Mouse (Mus musculus) mouse trophoblast stem cell (cell line): ENCODE measurements at regions not wholly inside any gene's neighbourhood (a gene's known extent, or its start where the extent isn't known, plus 50 kb on each side); places are given as distances from the start of the nearest gene placed in this dataset.

Experiments
- in situ Hi-C, 2 experiments: fragments of 300-500 bp; cut with MseI, MboI; formaldehyde crosslinking; loops; 2 replicates in 1 of 2; 3 replicates in 1 of 2; pipeline ENCODE4 v1.15.1; 2025

- in situ Hi-C loops = loop anchor here in 1 of 2 experiments (10.0 kb wide), 1 partner anchor 58 kb away; no protein-coding TSS in a partner anchor
Measured at GRCm38 (mm10) chr4:9046436-9046835, 807.6 kb upstream of the Car8 start.

- in situ Hi-C loops = loop anchor here in 1 of 2 experiments (10.0 kb wide), 1 partner anchor 59 kb away; no protein-coding TSS in a partner anchor
Measured at GRCm38 (mm10) chr4:9046030-9046429, 807.2 kb upstream of the Car8 start.

GRCm38 (mm10) chr4:9036005-9036404, 797.2 kb upstream of the Car8 start:
- in situ Hi-C loops = no loop called here

DNA sequence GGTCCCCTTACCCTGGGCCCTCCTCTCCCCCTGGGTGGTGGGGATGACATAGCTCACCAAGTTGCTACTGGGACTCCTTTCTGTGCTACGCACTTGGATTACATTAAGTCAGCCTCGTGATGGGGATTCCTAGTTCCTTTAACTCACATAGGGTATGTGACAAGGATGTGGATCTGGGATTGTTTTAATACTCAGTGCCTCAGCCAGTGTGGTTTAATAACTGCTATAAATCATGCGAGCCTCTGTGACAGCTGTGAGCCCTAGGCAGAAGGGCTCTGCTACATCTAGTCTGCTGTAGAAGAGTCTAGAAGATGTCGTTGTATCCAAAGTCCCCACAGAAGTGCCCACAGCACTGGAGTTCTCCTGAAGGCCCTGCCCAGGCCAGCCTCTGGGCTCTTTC, 796.5 kb upstream of the Car8 start:
- in situ Hi-C loops = no loop called here

DNA sequence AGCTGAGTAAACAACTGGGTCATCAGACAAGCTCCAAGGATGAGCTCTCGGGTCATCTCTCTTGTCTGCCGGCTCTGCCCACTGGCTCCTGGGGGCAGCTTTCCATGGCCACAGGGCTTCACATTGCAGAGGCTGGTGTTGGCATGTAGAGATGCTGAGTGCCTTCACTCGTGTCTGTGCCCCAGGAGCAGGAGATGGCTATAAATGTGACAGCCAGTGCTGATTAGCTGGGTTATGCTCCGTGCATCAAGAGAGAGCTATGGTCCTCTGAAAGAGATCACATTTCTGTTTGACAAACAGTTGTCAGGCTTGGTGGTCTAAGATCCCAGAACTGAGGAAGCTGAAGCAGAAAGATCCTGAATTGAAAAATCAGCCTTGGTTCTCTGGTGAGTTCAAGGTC, 795.4 kb upstream of the Car8 start:
- in situ Hi-C loops = no loop called here

DNA sequence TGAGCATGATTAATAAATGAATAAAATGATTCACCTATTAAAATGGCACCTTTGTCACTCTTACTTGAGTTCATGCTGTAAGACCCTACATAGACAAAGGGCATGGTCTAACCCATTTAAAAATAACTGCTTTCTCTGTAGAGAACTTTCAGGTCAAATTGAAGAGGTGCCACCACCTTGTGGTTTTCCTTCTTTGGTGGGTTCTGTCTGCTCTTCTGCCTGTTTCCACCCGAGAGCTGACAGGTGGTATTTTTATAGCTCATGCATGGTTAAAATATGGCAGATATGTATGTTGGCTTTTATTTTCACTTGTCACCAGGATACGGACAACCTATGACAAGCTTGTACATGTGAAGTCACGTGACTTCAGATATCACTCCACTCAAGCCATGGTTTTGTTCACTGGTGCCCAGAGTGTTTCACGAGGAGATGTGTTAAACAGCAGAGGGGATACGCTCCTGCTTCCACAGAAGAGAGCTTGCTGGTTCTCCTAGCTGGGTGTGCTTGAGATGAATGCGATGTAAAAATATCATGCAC, 794.3 kb upstream of the Car8 start:
- in situ Hi-C loops = no loop called here

- in situ Hi-C loops = no loop called here
Measured at GRCm38 (mm10) chr4:9031634-9032033, 792.8 kb upstream of the Car8 start.

GRCm38 (mm10) chr4:9028946-9029345, 790.1 kb upstream of the Car8 start:
- in situ Hi-C loops = no loop called here

DNA sequence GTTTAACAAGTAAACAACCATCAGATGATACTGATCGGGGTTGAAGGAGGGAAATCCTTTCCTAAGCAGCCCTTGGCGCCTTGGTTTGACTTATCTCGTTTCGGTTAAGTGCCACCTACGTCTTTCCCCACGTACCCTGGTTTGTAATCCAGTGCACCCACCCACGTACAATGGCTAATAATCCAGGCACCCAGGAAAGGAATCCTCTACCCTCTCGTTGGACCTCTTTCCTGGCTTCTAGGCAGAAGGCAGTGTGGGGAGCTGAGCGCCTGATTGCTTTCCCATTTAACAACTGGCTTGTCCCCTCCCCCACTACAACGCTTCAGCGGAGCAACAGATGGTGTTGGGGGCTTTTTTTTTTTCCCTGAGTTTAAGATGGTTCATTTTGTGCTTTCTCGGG, 789.6 kb upstream of the Car8 start:
- in situ Hi-C loops = no loop called here

GRCm38 (mm10) chr4:9027798-9028404, 789.1 kb upstream of the Car8 start:
- in situ Hi-C loops = no loop called here

GRCm38 (mm10) chr4:9027383-9027782, 788.5 kb upstream of the Car8 start:
- in situ Hi-C loops = no loop called here

GRCm38 (mm10) chr4:9026841-9027240, 788.0 kb upstream of the Car8 start:
- in situ Hi-C loops = no loop called here

- in situ Hi-C loops = no loop called here
Measured at GRCm38 (mm10) chr4:9025821-9026470, 787.1 kb upstream of the Car8 start.

DNA sequence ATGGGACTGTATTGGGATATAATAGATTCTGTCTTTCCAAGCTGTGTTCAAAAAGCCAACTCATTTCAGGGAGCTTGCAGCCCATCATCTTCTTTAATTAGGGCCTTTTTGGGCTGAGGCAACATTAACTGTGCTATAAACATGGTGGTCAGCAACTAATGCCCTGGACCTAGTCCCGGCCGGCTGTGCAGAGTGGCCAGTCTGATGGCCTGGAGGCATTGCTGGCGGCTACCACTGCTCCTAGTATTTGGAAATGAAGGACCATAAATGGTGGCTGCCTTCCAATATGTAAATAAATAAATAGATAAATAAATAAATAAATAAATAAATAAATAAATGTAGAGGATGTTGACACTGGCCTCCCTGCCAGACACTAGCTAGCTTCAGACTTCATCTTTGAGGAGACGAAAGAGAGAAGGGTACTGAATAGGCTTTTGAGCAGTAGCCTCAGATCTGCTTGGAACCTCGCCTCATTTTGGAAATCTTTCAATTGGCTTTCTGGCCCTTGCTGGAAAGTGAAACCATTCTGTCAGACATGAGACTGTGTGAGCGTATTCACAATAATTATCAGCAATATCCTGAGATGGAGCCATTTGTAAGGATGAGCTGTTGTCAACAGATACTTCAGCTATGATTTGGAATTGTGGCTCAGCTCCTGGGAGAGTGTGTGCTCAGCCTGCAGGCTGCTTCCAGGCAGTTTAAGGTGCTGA, 785.5 kb upstream of the Car8 start:
- in situ Hi-C loops = no loop called here

DNA sequence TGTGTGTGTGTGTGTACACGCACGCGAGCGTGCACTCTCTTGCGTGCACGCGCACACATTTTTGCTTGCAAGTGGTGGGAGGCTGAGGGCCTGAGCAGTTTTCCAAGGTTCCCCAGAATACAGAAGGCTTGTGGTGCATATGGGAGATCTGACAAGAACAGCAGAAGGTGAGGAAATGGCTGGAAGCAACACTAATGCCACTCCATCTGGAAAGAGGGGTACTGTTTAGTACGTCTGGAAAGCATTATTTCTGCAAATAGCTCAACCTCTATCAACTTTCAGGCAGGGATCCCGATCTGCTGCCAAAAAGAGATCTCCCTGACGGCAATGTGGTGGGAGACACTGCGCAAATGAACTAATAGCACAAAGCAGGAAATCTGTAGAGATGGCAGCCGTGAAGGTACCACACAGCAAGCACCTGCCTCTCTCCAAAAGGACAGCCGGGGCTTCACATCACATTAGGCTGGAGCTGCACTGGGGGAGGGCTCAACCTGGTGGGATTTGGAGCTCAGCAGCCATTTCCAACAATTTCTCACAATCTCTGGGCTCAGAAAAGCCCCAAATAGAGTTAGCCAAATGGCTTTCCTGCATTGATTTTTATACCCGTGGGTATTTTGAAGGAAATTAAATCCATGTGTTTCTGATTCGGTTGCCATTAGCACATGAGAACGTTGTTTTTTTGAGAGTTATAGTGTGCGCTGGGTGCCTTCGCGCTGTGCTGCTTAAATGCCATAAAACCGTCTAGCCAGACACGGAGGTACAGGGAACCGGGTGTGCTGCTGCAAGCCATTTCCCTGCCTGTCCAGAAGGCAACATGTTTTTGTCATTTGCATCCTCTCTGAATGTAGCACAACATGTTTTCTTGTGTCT, 780.6 kb upstream of the Car8 start:
- in situ Hi-C loops = no loop called here

DNA sequence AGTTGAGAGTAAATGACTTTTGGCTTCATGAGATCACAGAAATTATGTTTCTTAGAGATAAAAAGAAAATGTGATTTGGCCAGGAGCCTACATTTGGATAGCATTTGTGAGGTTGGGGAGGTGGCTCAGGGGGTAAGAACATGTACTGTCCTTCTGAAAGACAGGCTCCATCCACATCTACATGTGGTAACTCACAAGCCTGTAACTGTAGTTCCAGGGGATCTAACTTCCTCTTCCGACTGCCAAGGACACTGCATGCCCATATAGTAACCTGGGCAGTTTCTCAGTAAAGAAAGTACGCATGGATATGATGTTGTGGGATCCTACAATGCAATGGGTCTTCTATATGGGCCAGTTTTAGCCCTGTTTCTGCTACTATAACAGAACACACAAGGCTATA, 779.4 kb upstream of the Car8 start:
- in situ Hi-C loops = no loop called here

DNA sequence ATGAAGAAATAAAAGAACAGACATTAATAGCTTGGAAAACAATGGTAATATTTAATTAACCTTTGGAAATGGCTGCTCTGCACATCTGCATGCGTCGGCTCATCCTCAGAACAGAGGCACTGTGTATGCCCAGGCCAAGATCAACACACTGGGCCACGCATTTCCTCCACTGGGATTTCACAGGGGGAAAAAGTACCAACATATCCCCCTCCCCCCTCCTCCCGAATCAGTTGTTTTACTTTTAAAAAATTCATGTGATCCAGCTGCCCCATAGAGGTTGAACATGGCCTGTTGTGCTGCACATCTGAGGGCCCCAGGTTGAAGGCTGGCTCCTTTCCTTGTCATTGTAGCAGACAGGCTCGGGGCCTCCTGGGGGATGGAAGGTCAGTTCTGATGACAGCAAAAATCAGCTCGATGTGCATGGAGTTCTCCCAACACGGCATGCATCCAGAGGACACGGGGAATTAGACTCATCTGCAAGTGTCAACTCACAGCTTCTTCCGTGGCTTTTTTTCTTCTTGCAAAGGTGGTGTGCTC, 777.7 kb upstream of the Car8 start:
- in situ Hi-C loops = no loop called here

- in situ Hi-C loops = no loop called here
Measured at GRCm38 (mm10) chr4:9015528-9016503, 777.0 kb upstream of the Car8 start.

GRCm38 (mm10) chr4:9014986-9015385, 776.1 kb upstream of the Car8 start:
- in situ Hi-C loops = no loop called here

- in situ Hi-C loops = no loop called here
Measured at GRCm38 (mm10) chr4:9012787-9013186, 773.9 kb upstream of the Car8 start.
